Mouse (Mus musculus) left cerebral cortex, adult 18-20 months (tissue): ENCODE data around the gene Cipc. TPM values are rescaled to one million over a fixed set of nuclear protein-coding genes. Genes with fewer than 3 reads are reported as not detected.

ENCODE experiments used
- DNase-seq, 2 experiments: peaks; one replicate each; pipeline ENCODE4 v3.0.0; 2021 to 2022; ENCODE audit warnings: low spot score in 2 of 2, mixed read lengths in 1 of 2
- total RNA-seq, 2 experiments: library from RNA; stranded (reverse); gene quantifications; 2 replicates each; pipeline ENCODE4 v1.2.3; 2021

Gene Cipc
- total RNA-seq, 2 experiments from 2014 or later, result 84.0 to 86.8 TPM

DNA sequence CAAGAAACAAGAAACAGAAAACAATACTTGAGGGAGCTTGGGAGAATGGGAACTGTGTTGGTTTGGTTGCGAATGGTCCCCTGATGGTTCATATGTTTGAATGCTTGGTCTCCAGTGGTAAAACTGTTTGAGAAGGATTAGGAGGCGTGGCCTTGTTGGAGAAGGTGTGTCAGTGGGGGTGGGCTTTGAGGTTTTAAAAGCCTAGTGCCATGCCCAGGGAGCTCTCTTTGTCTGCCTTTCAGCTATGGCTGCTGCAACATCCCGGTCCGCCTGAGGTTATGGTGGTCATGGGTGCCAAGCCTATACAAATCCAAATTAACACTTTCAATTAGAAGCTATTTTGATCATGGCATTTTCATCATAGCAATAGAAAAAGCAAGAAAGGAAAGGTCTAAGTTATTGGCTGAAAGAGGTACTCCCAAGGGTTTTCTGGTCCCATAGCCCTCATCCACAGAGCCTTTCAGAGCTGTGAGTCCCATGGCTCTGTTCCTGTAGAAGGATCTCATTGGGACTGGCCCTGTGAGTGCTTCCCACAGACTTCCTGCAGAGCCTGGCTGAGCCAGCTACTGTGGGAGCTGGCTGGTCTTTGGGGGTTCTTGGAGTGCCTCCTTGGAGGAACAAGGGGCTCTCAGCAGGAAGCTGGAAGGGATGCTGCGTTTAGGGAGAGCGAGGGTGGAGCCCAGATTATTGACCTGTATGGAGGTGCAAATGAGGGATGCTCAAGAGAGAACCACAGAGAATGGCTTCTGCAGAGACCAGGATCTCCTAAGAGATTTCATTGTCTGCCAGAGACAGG, 15.7 kb upstream of the Cipc start:
- DNase-seq, result no peak

DNA sequence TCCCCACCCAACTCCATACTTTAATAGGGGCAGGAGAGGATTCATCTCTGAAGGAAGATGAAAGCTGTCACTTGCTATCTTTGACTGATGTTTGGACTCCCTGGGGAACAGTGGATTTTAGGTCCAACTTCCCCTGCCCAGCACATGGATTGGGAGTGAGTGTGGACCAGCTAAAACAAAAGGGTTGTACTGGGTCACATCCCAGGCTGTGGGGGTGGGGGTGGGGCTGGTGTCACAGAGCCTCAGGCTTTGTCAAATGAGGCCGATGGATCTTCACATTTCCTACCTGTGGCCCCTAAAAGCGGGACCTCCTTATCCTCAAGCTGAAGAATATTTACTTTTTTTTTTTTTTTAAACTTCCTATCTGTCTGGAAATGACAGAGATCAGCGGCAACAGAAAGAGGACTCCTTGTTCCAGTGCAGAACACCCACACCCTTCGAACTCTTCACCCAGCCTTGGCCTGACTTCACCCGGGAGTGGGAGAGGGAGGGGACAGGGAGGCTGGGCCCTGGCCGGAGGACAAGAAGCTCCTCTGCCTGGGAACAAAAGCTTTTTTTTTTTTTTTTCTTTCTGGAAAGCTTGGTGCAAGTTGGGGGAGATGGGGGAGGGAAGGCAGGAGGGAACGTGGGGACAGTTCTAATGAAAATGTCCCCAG, 14.8 kb upstream of the Cipc start:
- DNase-seq, result no peak

DNA sequence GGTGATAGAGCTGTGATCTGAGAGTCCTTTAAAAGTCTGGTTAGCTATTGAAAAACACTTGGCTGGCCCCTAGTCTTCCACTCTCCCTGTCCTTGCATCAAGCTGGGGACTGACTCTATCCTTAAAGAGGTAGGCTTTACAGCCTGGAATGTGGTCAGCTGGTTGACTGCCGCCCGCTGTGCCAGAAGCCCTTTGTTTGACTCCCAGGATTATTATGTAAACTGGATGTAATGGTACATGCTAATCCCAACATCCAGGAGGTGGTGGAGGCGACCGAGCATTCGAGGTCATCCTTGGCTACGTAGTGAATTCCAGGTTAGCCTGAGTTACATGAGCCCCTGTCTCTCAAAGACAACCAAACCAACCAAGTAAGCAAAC, 14.3 kb upstream of the Cipc start:
- DNase-seq, result no peak

DNA sequence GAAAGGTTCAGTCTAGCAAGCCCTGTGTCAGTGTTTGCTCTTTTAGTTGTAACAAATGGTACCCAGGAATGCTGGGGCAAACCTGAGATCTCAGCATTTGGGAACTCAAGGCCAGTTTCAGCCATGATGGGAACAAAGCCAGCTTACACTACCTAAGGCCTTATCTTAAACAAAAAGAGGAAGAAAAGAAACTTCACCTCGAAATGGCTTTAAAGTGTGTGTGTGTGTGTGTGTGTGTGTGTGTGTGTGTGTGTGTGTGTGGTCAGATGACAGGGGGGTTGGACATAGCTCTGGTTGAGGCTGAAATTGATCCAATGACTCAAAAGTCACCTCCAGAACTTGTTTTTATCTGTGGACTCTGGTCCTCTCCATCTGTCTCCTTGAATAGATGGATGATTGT, 12.1 kb upstream of the Cipc start:
- no peak for DNase-seq

DNA sequence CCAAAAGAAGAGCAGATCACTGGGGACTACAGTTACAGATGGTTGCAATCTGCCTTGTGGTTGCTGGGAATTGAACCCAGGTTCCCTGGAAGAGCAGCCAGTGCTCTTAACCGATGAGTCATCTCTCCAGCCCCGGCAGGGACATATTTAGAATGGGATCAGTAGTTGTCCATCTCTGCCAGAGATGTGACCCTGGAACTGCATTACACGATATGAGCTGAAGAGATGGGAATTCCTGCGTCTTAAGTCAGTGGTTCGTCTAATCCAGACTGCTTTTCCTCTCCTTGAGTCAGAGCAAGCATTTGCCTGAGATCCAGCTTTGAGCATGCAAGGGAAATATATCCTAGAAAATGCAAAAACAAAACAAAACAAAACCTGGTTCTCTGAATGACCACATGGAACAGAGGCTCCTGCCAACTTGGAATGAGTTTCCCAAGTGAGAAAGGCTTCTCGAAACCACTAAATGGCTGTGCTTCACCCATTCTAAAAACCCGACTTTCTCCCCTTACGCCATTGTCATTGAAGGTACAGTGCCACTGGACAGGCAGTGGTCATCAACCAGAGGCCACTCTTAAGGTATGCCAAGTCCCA, 11.1 kb upstream of the Cipc start:
- DNase-seq, result no peak

DNA sequence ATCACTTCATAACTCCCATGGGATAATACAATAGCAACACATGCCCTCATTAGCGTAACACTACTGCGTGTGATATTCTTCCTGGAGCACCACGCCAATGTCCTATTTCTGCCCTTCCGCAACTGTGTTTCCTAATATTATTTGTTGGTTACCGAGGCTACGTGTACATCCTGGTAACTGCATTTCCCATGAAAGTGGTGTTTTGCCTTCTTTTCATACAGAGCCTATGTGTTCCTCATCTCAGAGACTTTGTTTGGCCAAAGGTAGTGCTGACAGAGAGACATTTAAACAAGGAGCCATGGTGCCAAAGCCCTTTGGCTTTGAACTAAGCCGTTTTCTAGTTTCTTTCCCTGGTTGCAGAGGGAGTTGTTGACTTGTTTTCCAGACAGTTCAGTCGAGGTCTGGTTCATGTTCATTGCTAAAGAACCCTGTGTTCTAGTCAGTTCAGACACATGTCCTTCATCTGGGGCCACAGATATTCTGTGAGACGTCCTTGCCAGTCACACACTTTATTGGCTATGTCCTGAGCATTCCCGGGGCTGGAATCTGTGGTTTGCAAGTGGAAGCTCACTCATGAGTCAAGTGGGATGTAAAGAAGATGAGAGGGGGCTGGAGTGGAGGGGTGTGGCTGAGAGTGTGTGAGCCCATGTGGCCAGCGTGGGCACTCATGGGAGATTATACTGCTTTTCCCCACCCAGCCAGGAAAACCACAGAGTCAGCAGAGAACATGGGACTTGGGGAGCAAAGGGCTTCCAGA, 10.1 kb upstream of the Cipc start:
- DNase-seq, result no peak

DNA sequence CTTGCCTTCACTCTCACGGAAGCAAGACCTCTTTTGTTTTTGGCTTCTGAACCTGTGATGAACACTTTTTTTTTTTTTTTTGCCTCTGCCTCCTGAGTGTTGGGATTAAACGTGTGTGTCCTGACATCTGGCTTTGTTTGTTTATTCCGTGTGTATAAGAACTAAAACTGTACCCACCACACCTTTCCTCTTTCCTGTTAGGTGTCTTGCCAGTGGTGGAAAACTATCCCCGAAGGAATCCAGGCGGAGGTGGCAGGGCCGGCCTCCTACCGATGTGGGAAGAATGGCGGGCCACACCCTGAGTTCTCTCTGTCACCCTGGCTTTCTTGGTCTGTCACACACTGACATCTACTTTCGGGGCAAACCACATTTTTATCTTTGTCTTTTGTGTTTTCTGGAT, 8.3 kb upstream of the Cipc start:
- no peak for DNase-seq

DNA sequence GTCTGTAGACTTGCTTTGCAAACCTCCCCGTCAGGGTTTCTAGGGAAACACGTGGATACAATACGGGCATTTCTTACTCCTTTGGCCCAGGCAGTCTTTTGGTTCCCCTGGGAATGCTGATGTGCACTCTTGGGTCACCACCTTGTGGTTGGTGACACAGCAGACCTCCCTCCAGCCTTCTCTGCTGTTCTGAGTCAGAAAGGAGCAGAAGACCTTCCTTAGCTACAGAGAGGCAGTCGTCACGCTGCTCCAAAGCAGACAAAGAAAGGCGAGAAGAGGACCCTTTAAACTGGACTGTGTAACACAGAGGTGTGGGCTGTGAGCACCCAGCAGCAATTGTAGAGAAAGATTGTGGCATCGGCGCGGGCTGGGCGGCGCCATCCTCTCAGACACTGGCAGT, 5.7 kb upstream of the Cipc start:
- no peak for DNase-seq

DNA sequence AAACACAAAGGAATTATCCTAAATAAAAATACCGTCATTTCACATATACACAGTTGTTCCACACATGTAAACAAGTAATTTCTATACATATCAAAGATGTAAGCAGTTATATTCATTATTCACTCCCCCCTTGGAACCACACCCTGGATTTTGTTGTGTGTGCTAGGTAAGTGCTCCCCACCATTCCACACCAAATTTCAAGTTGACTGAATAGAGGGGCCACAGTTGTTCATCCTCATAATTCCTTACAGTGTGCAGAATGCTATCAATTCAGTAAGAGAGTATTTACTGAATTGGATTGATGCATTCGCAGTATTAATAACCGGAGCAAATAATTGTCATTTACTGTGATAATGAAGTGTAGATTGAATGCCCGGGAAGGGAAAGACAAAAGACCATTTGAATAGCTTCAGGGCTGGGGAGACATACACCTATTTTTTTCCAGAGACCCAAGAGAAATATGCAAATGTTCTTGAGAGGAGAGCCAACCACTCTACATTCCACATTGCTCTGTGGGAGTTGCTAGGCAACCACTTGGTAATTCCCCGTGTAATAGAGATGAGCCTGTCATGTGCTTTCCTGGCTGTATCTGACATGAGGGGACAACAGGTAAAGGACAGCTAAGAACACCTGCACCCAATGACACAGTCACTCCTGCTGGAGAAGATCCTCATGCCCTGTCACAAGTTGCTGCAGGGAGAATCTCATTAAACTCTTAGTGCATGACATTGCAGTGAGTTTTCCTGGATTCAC, 4.9 kb upstream of the Cipc start:
- DNase-seq, result no peak

DNA sequence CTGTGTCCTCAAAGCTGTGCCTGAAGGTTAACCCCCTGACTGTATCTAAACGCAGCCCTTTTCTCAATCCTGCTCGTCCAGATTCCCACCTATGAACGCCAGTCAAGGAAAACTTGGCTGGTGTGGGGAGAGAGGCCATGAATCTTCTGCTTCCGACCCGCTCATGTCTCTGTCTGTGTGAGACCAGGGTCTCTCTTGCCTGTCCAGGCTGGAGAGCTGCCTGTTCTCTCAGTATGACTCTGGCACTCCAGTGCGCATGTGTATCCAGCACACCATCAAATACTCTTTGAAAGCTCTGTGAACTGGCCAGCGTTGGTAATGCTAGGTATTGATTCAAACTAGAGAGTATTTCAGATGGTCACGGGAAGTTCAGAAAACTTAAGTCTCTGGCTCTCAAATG, 3.4 kb upstream of the Cipc start:
- DNase-seq, result no peak

DNA sequence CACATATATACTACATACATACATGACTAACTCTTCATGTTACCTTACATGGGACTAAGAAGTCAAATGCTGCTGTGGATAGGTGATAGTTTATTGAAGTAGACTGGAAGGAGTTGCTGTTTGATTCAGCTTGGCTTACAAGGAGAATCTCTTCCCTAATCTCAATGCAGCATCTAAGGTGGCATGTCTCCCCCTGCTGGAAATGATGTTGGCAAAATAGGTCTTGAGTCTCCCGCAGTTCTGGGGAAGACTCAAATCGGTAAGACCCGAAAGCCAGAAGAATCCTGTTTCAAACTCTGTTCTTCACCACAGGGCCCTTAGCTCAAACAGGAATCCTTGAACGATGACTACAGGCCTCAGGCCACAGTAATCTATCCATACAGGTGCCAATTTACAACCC, 1.7 kb upstream of the Cipc start:
- peak; percentile 74 to 78 for DNase-seq

DNA sequence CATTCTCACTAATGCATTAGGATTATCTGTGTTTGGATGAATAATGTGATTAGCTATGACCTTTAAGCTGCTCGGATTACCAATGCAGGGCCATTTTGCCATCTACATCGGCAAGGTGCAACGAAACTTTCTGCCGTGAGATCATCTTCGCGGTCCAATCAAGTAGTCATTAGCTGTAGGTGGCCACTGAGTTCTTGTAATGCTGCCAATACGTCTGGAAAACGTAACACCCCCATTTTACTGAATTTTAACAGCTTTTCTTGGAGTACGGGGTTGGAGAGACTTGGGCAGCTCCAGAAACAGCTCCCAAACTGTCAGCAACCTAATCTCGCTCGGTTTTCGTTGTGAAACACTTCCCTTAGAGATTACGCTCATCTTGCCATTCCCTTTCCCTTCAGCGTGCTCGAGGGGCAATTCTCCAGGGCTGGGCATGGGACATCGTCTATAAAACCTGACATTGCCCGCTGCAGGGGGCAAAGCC, 502 bp upstream of the Cipc start:
- no peak for DNase-seq

DNA sequence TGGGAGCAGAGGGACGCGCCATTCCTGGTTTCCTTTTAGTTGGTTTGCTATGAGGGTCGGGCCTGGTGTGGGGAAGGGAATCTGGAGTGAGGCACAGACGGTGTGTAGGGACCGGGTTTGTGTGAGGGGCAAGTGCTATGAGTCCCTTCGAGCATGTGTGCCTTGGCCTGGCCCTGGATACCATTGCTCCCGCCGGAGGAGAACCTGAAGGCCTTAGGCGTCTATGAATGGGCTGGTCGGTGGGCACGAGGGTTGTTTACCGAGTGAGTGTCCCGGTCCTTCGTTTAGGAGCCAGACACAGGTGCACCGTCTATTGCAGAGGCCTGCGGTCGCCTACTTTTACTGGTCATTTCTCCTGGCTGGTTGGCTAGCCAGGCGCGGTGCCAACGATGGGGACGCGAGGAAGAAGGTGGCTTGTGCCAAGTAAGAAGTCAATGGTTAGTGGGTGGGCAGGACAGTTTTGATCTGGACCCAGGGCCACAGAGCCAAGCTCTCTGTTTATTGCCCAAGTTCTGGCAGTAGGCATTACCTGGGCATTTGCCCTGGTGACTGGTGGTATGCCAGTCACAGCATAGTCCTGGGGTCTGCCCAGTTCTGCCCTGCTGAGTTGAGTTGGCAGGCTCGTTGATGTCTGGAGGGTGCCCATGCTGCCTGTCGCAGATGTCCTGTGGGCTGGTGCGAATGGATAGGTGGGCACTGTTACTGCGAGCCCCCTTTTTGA, 998 bp downstream of the Cipc start:
- DNase-seq, result peak; percentile 44 to 58

DNA sequence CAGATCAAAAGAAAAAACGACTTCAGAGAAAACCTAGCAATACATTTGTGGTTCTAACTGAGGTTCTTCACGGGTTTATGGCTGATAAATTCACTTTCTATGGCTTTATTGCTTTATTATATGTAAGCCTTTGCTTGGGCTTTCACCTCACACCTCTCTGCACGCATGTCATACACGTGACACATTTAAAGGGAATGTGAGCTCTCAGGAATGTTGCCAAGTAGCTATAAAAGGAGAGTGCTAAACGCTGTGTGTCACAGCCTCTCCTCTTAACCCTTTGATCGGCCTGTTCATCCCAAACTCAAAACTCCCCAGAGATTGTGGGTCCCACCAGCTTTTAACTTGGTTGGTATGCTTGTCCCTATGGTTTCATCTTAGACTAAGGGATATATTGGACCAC, 1.8 kb downstream of the Cipc start:
- DNase-seq, result no peak

DNA sequence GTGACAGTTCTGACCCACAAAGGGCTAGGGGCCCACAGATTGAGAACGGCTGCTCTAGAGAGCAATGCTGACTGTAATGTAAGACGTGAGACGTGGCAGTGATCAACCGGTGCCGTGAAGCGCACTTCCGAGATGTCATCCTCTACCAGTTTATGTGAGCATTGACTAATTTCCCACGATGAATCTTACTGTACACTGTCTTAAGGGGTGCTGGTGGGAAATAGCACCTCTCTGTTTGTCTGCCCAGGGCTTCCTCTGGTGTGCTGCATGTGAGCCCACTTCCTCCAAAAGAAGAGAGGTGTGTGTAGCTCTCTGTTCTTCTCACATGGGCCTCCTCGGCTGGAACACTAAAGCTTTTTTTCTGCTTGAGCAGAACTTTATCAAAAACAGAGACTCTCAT, 2.7 kb downstream of the Cipc start:
- no peak for DNase-seq

DNA sequence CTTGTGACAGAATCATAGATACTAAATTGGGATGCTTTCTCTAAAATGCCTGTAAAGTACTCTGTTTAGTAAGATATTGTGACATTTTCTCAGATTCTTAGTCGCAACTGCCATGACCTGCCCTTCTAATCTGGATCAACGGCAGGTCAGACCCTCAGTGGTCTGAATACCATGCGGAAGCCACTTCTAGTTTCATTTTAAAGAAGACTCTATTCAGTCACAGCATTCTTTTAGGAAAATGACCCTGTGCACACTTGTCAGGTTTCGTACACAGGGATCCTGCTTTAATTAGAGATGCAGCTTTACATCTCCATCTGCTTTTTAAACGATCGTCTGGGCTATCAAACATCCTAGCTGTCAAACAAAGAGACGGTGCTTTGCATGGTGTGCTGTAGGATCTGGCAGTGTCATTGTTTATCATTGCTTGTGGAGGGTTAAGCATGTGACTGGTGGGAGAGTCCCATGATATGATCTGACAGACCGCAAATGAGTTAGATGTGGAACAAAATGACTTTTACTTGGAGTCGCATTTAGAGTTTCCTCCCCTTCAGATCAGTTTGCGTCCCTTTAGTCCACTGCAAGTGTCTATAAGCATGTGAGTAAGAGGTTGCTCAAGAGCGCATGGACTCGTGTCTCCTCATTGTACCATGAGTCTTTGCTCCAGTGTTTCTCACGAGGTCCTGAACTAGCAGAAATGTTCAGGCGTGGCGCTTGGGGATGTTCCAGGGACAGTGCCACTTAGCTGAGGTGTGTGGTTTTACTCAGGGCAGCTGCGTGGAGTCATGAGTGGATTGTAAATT, 3.5 kb downstream of the Cipc start:
- no peak for DNase-seq

DNA sequence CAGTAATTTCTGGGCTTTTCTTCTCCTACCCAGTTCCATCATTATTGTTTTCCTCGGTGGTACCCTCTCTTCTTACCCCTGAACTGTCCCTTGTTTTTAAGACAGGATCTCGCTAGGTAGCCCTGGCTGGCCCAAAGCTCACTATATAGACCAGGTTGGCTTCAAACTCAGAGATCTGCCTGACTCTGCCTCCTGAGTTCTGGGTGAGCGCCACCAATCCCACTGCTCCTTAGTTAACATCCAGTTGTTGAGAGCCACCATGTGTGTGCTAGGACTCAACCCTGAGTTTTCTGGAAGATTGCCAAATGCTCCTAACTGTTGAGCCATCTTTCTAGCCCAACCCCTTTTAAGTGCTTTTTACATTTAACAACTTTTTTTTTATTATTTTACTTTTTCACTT, 4.1 kb downstream of the Cipc start:
- no peak for DNase-seq

DNA sequence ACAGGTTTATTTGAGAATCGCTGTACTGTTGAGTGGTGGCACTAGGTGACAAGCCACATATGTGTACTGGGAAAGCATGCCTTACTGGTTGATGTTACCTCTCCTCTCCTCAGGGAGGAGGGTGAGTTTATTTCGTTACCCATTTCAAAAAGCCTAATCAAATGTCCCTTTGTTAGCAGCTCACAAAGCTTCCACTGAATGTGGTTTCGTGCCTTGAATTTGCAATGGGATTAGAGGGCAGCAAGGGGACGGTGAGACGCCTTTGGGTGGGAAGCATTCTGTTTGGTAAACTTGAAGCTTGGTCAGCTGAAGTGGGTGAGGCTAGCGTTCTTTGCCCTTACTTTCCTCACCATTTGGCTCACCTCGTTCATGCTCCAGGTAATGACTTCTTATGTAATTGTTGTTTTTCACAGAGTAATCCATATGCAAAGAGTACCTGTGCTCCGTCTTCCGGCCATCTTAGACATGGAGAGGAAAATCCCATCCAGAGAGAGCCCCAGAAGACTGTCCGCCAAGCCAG, 5.5 kb downstream of the Cipc start:
- no peak for DNase-seq

DNA sequence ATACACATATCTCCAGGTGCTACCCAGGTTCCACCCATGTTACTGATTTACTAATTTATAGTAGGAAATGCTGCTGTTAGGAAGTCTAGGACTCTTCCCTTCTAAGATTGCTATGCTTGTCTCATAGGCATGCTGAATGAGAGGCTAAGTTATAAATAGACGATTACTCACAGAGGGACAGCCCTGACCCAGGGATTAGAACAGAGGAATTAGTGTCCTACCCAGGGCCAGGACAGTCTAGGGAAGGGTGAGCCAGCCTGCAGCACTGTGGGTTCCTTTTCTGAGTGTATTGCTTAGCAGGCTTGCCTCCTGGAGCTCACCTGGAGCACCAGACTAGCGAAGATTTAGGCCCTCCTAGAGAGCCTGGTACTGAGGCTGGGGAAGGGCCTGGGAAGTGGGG, 9.1 kb downstream of the Cipc start:
- DNase-seq, result no peak
